Mouse (Mus musculus) left cerebral cortex, postnatal 14 days (tissue): ENCODE results near the gene Trip6. TPM values are rescaled to one million over a fixed set of nuclear protein-coding genes. Genes with fewer than 3 reads are reported as not detected.

ENCODE experiments used
- DNase-seq, 2 experiments: peaks; one replicate each; pipeline ENCODE4 v3.0.0; 2021 to 2022; ENCODE audit warnings: low spot score in 2 of 2, mixed read lengths in 1 of 2
- intact Hi-C: fragments of 180-260 bp; cut with DNase I; formaldehyde crosslinking; loops from one replicate; pipeline ENCODE4 v1.15.1; 2025
- long read RNA-seq, 2 experiments: library from polyadenylated mRNA; stranded (forward); transcript quantifications; one replicate each; pipeline ENCODE4 v2.0.0; 2021
- total RNA-seq, 2 experiments: library from RNA; stranded (reverse); gene quantifications; 2 replicates each; pipeline ENCODE4 v1.2.3; 2021

The Trip6 gene
- total RNA-seq, result 1 to 10 TPM; 3.5 to 3.9 TPM
- long read RNA-seq, experiment 1, partial matches to known transcripts, result 0 of 6 reads
- long read RNA-seq, experiment 1, other reads (novel, unspliced or antisense), result 3 of 6 reads
- long read RNA-seq, experiment 2, partial matches to known transcripts, result 2 of 6 reads
- long read RNA-seq, experiment 2, other reads (novel, unspliced or antisense), result 0 of 6 reads

- intact Hi-C loops, result no loop called here
- peak; percentile 56 to 60 for DNase-seq
These were observed at the start of gene Trip6 for GRCm38 (mm10) chr5:137314193-137315083. TSS of gene Trip6 (minus strand) at chr5:137314404.

GRCm38 (mm10) chr5:137358382-137358781 is 44.2 kb upstream of the Trip6 start:
- intact Hi-C loops, result no loop called here
- DNase-seq, result no peak

- intact Hi-C loops, result no loop called here
- no peak for DNase-seq
These were observed 39.9 kb upstream of the Trip6 start for GRCm38 (mm10) chr5:137354091-137354490.

GRCm38 (mm10) chr5:137352011-137352975 is 38.1 kb upstream of the Trip6 start:
- DNase-seq, result no peak
- intact Hi-C loops, result no loop called here

GRCm38 (mm10) chr5:137351394-137351793 is 37.2 kb upstream of the Trip6 start:
- no peak for DNase-seq
- intact Hi-C loops, result no loop called here

- DNase-seq, result no peak
- intact Hi-C loops, result no loop called here
These were observed 36.8 kb upstream of the Trip6 start for GRCm38 (mm10) chr5:137351058-137351380.

- intact Hi-C loops, result no loop called here
- DNase-seq, result no peak
These were observed 36.2 kb upstream of the Trip6 start for GRCm38 (mm10) chr5:137350205-137351057.

GRCm38 (mm10) chr5:137349384-137350204 is 35.4 kb upstream of the Trip6 start, which contains the start of gene Ephb4:
TSS of gene Ephb4 (plus strand) at chr5:137350109.
- intact Hi-C loops, result no loop called here
- DNase-seq, result peak; percentile 53 to 56

GRCm38 (mm10) chr5:137348482-137349383 is 34.5 kb upstream of the Trip6 start:
- intact Hi-C loops, result no loop called here

GRCm38 (mm10) chr5:137347856-137348255 is 33.7 kb upstream of the Trip6 start:
- no peak for DNase-seq
- intact Hi-C loops, result no loop called here

More at GRCm38 (mm10) chr5:137348482-137349383, 34.5 kb upstream of the Trip6 start:
- no peak for DNase-seq

GRCm38 (mm10) chr5:137346983-137347382 is 32.8 kb upstream of the Trip6 start:
- DNase-seq, result no peak
- intact Hi-C loops, result no loop called here

- no peak for DNase-seq
- intact Hi-C loops, result no loop called here
These were observed 32.2 kb upstream of the Trip6 start for GRCm38 (mm10) chr5:137346388-137346787.

GRCm38 (mm10) chr5:137345821-137346220 is 31.6 kb upstream of the Trip6 start:
- no peak for DNase-seq
- intact Hi-C loops, result no loop called here

- intact Hi-C loops, result no loop called here
- DNase-seq, result no peak
These were observed 29.7 kb upstream of the Trip6 start for GRCm38 (mm10) chr5:137343869-137344268.

GRCm38 (mm10) chr5:137343412-137343811 is 29.2 kb upstream of the Trip6 start:
- DNase-seq, result no peak
- intact Hi-C loops, result no loop called here

GRCm38 (mm10) chr5:137342407-137343012 is 28.3 kb upstream of the Trip6 start:
- intact Hi-C loops, result no loop called here
- no peak for DNase-seq

GRCm38 (mm10) chr5:137340222-137340621 is 26.0 kb upstream of the Trip6 start:
- intact Hi-C loops, result no loop called here
- DNase-seq, result no peak
